Mouse (Mus musculus) cerebellum, adult 2 months (tissue): Measurements from ENCODE around the gene Gbf1. TPM values are rescaled to one million over a fixed set of nuclear protein-coding genes. Genes with fewer than 3 reads are reported as not detected.

Experiments
- DNase-seq, 2 experiments: peaks; one replicate each; pipeline ENCODE4 v3.0.0; 2021
- H3K27ac ChIP-seq: fragments of 200-500 bp; 2 replicates; pipeline ENCODE4 v1.5.1; 2012; ENCODE audit warnings: low read length, control low read depth, inconsistent platforms; ENCODE audit not compliant: insufficient read depth
- H3K27me3 ChIP-seq: fragments of 200-500 bp; 2 replicates; pipeline ENCODE4 v1.6.1; 2012; ENCODE audit warnings: inconsistent platforms, mild to moderate bottlenecking, low read length, moderate library complexity; ENCODE audit not compliant: control insufficient read depth, insufficient read depth
- H3K4me1 ChIP-seq: fragments of 200-500 bp; 2 replicates; pipeline ENCODE4 v1.6.1; 2011; ENCODE audit warnings: low read length; ENCODE audit not compliant: control insufficient read depth, insufficient read depth
- H3K4me3 ChIP-seq: fragments of 200-500 bp; replicated peaks from 2 replicates; pipeline ENCODE3; 2011; ENCODE audit warnings: mild to moderate bottlenecking, low read depth, low read length, control low read depth; ENCODE audit not compliant: insufficient read depth
- CTCF ChIP-seq: fragments of 200-500 bp; IDR thresholded peaks from 2 replicates; pipeline ENCODE4 v1.5.1; 2011; ENCODE audit warnings: low read depth, mild to moderate bottlenecking, control low read depth, low read length, moderate library complexity, borderline replicate concordance; ENCODE audit not compliant: insufficient read depth
- POLR2A ChIP-seq: fragments of 200-500 bp; IDR thresholded peaks from 2 replicates; pipeline ENCODE4 v1.6.1; 2011; ENCODE audit warnings: low read length, control low read depth, borderline replicate concordance; ENCODE audit not compliant: insufficient read depth
- WGBS: fragments of 180-500 bp; shearing (Covaris S2); methylation state at CpG from one replicate; pipeline ENCODE4 v1.1.7; 2018; 5-methylcytosine and 5-hydroxymethylcytosine counted together
- polyA plus RNA-seq: library from polyadenylated mRNA; depleted of rRNA; stranded (reverse); fragments of >200 nt; gene quantifications from 2 replicates; pipeline ENCODE4 v1.2.3, GENCODE M21; 2012

Gene Gbf1
- polyA plus RNA-seq, 1 experiment = 85.3 TPM

GRCm38 (mm10) chr19:46315752-46316610, 163.7 kb downstream of the Gbf1 start:
- TF ChIP-seq CTCF (no peak), POLR2A (no peak)
- 51% methylated on average over 12 of the region's 12 CpGs for WGBS
- Histone ChIP-seq H3K4me1 (peaks cover 32% of the 10 kb centered on the region), H3K4me3 (no peak overlapping the region), H3K27me3 (no peaks in the 10 kb centered on the region), H3K27ac (no peak overlapping the region)
- peak in 1 of 2 experiments; percentile 8 for DNase-seq

DNA sequence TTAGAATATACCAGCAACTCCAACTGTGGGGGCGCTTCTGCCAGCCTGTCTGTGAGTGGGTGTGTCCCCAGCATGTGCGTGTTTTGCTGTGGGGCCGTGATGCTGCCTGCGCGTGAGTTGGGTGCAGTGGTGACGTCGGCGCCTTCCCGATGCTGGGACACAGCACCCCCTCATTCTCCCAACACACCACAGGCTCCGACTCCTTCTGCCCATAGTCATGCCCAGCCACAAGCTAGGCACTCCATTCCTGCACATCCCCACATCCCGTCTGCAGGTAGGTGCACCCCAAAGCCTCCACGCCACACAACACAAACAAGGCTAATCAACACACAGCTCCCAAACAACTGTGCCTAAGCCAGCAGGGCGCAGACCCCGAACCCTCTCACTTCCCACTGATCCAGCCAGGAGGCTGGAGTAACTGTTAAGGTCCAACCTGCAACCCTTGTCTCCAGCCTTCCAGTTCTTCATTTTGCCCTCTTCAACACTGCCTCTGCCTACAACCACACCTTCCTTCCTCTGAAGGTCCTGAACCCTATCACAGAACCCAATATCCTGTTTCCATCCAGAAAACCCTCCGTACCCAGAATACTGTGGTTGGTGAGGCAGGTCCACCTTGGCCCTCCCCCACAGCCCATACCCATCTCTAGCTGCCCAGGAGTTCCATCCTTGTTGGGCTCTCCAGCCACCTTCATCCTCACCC, 164.7 kb downstream of the Gbf1 start:
- Histone ChIP-seq H3K27me3 (no peaks in the 10 kb centered on the region), H3K4me1 (peaks cover 40% of the 10 kb centered on the region), H3K27ac (peak overlapping the region; percentile 8; the same call in 1 of the 2 replicates), H3K4me3 (peak overlapping the region; percentile 60)
- TF ChIP-seq CTCF (no peak), POLR2A (no peak)
- peak; percentile 23 to 26 for DNase-seq
- 55% methylated on average over 15 of the region's 15 CpGs for WGBS

DNA sequence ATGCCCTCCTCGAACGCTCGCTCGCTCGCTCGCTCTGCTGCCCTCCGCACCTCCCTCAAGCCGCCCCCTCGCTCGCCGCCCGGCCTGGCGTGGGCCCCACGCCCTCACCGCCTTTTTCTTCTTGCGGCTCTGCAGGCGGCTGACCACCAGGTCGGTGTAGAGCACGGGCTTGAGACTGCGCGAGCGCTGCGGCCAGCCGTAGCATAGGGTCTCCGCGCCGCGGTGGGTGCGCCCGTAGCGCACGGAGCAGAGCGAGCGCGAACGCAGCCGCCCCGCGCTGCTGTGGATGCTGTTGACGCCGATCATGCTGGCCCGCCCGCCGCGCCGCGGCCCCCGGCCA, 165.2 kb downstream of the Gbf1 start:
- no peaks in the 10 kb centered on the region for H3K27me3 ChIP-seq
- peak; percentile 14 to 35 for DNase-seq
- no peak for TF ChIP-seq POLR2A
- TF ChIP-seq CTCF = no peak
- under 1% methylated on average over 48 of the region's 48 CpGs for WGBS
- peak overlapping the region; percentile 8; the same call in 1 of the 2 replicates for H3K27ac ChIP-seq
- peak overlapping the region; percentile 60 for H3K4me3 ChIP-seq
- H3K4me1 ChIP-seq = peaks cover 45% of the 10 kb centered on the region

- peak overlapping the region; percentile 15 for H3K4me3 ChIP-seq
- TF ChIP-seq POLR2A (no peak), CTCF (no peak)
- peaks cover 51% of the 10 kb centered on the region for H3K4me1 ChIP-seq
- DNase-seq = peak; percentile 50 to 53
- H3K27me3 ChIP-seq = no peaks in the 10 kb centered on the region
- 1% methylated on average over 34 of the region's 42 CpGs for WGBS
- H3K27ac ChIP-seq = no peak overlapping the region; the same call in 1 of the 2 replicates
Observed at GRCm38 (mm10) chr19:46318031-46318471, 165.7 kb downstream of the Gbf1 start.

DNA sequence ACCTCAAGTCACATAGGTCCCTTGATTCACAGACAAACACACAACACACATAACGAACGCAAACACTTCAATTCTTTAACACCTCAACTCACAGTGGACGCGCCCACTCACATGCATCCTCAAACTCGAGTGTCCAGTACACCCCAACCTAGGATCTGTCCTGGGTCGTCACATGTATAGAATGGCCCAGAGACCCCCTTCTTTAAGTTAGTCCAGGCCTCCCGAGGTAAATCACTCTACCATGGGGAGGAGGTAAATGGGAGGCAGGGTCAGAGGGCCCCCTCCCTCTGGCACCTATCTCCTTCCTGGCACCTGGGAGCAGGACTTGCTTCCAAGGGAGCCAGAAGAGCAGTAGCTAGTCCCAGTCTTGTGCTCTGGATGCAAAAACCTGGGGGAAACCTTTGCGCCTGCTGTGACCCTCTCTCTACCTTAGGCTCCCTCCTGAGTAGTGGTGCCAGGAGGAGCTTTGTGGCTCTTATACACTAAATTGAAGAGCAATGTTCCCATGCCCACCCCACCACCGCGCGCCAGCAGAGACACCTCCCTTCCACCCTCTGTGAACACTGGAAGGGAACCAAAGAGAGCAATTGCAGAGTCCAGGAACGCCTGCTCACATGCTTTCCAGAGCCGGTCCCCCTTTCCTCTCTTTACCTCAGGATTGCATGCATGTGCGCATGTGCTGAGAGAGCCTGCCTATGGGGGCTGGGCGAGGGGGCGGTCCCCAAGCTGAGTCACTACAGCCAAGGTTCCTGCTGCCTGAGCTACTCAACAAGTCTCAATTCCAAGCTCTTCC, 166.5 kb downstream of the Gbf1 start:
- H3K4me1 ChIP-seq = peaks cover 54% of the 10 kb centered on the region
- TF ChIP-seq POLR2A (no peak), CTCF (no peak)
- H3K27me3 ChIP-seq = no peaks in the 10 kb centered on the region

DNA sequence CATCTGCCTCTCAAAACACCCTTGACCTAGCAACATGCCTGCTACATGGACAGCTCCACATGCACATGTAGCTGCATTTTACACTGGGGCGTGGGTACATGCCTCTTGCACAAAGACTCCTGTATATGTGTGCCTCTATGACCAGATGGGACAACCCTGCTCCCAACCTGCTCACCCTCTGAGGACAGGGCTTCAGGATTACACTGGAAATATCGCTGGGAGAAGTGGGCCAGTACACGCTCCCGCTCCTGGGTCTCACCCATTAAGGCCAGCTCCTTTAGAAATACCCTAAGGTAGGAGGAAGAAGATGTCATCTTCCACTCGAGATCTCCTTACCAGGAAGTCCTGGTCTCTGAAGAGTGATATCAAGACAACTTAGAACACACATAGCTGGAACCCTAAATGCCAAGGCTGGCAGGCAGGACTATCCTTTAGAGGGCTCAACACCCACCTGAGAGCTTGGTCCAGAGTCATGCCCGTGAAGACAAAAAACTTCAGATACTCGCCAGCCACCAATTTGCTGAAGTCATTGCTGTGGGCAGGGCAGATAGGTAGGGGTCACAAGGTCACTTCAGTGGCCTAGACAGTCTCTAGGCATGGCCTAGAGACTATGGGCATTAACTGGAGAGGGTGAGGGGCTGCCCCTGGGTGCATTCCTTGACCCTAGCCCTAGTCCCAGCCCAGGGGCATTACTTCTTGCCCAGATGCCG, 167.9 kb downstream of the Gbf1 start:
- peak; percentile 29 to 36 for DNase-seq
- 82% methylated on average over 8 of the region's 8 CpGs for WGBS
- peak overlapping the region; percentile 73 for H3K27ac ChIP-seq
- no peaks in the 10 kb centered on the region for H3K27me3 ChIP-seq
- no peak for TF ChIP-seq POLR2A
- TF ChIP-seq CTCF = no peak
- no peak overlapping the region for H3K4me3 ChIP-seq
- peaks cover 61% of the 10 kb centered on the region for H3K4me1 ChIP-seq

More for the DNA sequence above, 166.5 kb downstream of the Gbf1 start:
- 24% methylated on average over 16 of the region's 16 CpGs for WGBS
- no peak overlapping the region for H3K27ac ChIP-seq
- peak; percentile 67 to 77 for DNase-seq
- peak overlapping the region; percentile 15 for H3K4me3 ChIP-seq

DNA sequence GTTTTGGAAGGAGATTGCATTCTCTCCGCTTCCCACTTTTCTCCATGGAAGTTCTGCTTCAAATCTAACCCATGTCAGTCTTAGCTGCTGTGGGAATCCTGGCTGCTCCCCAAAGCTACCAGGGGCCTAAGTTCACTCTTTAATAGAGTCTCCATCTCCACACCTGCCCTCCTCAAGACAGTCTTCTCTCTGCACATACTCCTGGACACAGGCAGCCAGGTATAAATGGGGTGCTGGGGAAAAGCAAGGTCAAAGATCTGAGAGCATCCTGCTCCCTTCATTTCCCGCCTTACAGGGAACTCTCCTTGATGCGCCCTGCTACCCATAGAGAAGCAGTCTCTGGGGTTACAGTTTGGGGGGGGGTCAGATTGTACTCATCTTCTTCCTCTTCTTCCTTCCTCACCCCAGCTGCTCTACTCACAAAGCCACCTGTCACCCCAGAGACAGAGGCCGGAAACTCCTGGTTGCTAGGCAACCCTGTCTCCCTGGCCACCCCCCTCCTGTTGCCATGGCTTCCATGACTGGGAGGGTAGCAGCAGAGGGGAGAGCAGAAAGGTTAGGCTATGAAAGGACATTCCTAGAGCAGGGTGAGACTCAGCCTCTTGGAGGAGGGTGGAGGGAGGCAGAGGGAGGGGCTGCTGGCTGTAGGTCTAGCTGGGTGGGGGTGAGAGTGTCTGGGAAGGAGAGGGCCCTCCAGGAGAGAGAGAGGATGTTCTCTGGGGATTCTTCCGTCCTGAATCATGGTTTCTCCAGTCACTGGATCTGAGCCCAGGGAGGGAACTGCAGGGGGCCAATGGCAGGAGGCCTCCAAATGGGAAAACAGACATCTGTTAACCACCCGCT, 169.0 kb downstream of the Gbf1 start:
- 17% methylated on average over 6 of the region's 6 CpGs for WGBS
- DNase-seq = peak; percentile 87 to 90
- H3K27me3 ChIP-seq = no peaks in the 10 kb centered on the region
- no peak overlapping the region for H3K4me3 ChIP-seq
- TF ChIP-seq POLR2A (peak; percentile 15; the same call in 1 of the 2 replicates), CTCF (no peak)
- peaks cover 61% of the 10 kb centered on the region for H3K4me1 ChIP-seq
- H3K27ac ChIP-seq = peak overlapping the region; percentile 73
